Mouse (Mus musculus) liver, adult 2 months (tissue): ENCODE results near the gene Robo1. TPM values are rescaled to one million over a fixed set of nuclear protein-coding genes. Genes with fewer than 3 reads are reported as not detected.

Source experiments
- DNase-seq: peaks from one replicate; pipeline ENCODE4 v3.0.0-alpha.2; 2011; ENCODE audit warnings: low read depth, low spot score; ENCODE audit errors: extremely low read depth
- H3K27ac ChIP-seq: fragments of 200-500 bp; replicated peaks from 2 replicates; pipeline ENCODE4 v1.5.1; 2012; ENCODE audit warnings: low read depth, mild to moderate bottlenecking, control low read depth, inconsistent platforms, low read length; ENCODE audit not compliant: insufficient read depth
- H3K27me3 ChIP-seq: fragments of 200-500 bp; 2 replicates; pipeline ENCODE4 v1.6.1; 2012; ENCODE audit warnings: mild to moderate bottlenecking, moderate library complexity, low read length, inconsistent platforms; ENCODE audit not compliant: control insufficient read depth, insufficient read depth
- H3K36me3 ChIP-seq: fragments of 200-500 bp; 2 replicates; pipeline ENCODE4 v1.6.1; 2012; ENCODE audit warnings: low read length, inconsistent platforms; ENCODE audit not compliant: control insufficient read depth, insufficient read depth
- H3K4me1 ChIP-seq: fragments of 200-500 bp; 2 replicates; pipeline ENCODE4 v1.6.1; 2011; ENCODE audit warnings: low read length; ENCODE audit not compliant: control insufficient read depth, insufficient read depth
- H3K4me3 ChIP-seq: fragments of 200-500 bp; 2 replicates; pipeline ENCODE4 v1.5.1; 2011; ENCODE audit warnings: low read depth, mild to moderate bottlenecking, control low read depth, low read length, moderate library complexity; ENCODE audit not compliant: insufficient read depth
- H3K79me2 ChIP-seq: fragments of 200-500 bp; 2 replicates; pipeline ENCODE4 v1.6.1; 2012; ENCODE audit warnings: inconsistent platforms, mild to moderate bottlenecking, low read length, moderate library complexity; ENCODE audit not compliant: control insufficient read depth, insufficient read depth
- H3K9ac ChIP-seq: fragments of 200-500 bp; 2 replicates; pipeline ENCODE4 v1.6.1; 2012; ENCODE audit warnings: low read depth, mild to moderate bottlenecking, control low read depth, inconsistent platforms, low read length
- CTCF ChIP-seq: fragments of 200-500 bp; IDR thresholded peaks from 2 replicates; pipeline ENCODE4 v1.5.1; 2011; ENCODE audit warnings: low read depth, low read length, control low read depth
- POLR2A ChIP-seq: fragments of 200-500 bp; IDR thresholded peaks from 2 replicates; pipeline ENCODE4 v1.6.1; 2011; ENCODE audit warnings: low read length, control low read depth; ENCODE audit not compliant: insufficient read depth; ENCODE audit errors: extremely low read depth
- WGBS: fragments of 180-500 bp; shearing (Covaris S2); methylation state at CpG from one replicate; pipeline ENCODE4 v1.1.7; 2018; 5-methylcytosine and 5-hydroxymethylcytosine counted together
- polyA plus RNA-seq: library from polyadenylated mRNA; depleted of rRNA; stranded (reverse); fragments of >200 nt; gene quantifications from 2 replicates; pipeline ENCODE4 v1.2.3, GENCODE M21; 2012
- total RNA-seq: library from RNA; depleted of rRNA; stranded (reverse); fragments of >200 nt; gene quantifications from 2 replicates; pipeline ENCODE4 v1.2.3, GENCODE M21; 2014

Gene Robo1
- total and polyA plus RNA-seq, 2 experiments: 4.5 to 6.4 TPM

DNA sequence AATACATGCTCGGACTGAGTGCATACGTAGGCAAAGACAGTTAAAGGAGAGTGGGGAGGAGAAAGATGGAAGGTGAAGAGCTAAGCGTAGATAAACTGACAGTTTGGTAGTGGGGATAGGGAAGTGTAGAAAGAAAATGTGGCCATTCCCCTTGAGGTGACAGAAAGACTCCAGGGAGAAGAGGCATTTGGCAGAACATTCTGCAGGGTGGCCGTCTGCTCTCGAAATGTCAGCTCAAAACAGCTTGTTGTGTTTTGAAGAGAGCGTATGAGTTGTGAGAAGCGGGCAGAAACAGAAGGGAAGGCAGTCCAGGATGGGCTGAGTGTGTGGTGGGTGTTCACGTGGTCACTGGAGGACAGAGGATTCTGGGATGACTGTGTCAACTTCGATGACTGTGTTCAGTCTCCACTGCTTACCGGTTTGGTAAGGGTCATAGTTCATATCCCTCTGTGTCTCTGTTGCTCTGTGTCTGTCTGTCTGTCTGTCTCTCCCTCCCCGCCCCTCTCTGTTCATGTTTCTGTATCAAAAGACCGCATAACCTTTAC, 490.4 kb downstream of the Robo1 start:
- Histone ChIP-seq H3K4me3 (no peak overlapping the region), H3K4me1 (no peaks in the 10 kb centered on the region; the same call in 1 of the 2 replicates), H3K36me3 (no peaks in the 10 kb centered on the region), H3K79me2 (no peaks in the 10 kb centered on the region; the same call in 1 of the 2 replicates), H3K9ac (no peak overlapping the region), H3K27me3 (no peaks in the 10 kb centered on the region), H3K27ac (no peak overlapping the region)
- no peak for TF ChIP-seq CTCF
- no peak for TF ChIP-seq POLR2A
- WGBS: 70% methylated on average over 12 of the region's 12 CpGs
- peak; percentile 20 for DNase-seq

DNA sequence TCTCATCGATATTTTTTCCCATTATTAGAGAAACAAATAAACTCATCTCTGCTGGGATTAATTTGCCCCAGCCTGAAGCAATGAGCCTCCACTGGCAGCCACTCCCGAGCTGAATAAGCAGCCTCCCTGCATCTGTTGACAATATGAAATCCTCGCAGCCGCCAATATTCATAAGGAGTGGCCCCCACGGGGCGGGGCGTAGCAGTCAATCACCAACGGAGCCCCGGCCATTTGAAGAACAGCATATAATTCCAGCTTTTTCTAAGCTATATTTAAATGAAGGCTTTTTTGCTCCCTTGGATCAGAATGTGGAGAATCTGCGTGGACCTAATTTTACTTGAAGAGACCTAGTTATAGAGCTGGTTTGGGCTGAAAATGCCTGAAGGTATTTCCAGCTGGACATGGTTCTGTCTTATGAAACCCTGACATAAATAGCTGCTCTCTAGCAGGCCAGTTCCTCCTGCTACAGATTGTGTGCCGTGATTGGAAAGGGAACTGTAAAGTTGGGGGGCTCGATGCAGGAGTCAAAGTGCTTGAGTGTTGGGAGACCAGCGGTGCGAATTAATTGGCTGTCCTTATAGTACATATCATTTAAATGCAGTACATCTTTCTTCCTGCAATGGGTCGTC, 492.1 kb downstream of the Robo1 start:
- H3K27ac ChIP-seq: no peak overlapping the region
- H3K27me3 ChIP-seq: no peaks in the 10 kb centered on the region
- 94% methylated on average over 15 of the region's 15 CpGs for WGBS
- no peaks in the 10 kb centered on the region for H3K36me3 ChIP-seq
- no peaks in the 10 kb centered on the region; the same call in 1 of the 2 replicates for H3K4me1 ChIP-seq
- H3K4me3 ChIP-seq: no peak overlapping the region
- no peak for DNase-seq
- no peaks in the 10 kb centered on the region; the same call in 1 of the 2 replicates for H3K79me2 ChIP-seq
- no peak for TF ChIP-seq CTCF
- no peak for TF ChIP-seq POLR2A
- H3K9ac ChIP-seq: no peak overlapping the region

DNA sequence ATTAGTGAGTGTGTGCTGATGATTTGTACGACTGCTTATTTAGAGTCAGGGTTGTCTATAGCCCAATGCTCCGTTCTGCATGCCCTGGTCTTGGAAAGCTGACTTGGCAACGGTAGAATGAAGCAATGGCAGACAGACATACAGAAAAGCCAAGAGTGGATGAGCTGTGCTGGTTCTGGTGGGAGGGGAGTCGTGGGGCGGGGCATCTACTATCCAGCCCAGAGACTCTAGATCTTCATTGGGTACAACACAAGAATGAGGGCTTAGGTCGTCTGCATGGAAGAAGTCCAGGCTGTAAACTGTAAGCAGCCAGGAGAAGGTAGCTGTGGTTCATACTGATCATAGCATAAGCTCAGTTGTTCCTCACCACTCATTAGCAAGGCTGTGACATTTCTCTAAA, 492.7 kb downstream of the Robo1 start:
- 92% methylated on average over 6 of the region's 6 CpGs for WGBS
- no peak overlapping the region for H3K4me3 ChIP-seq
- DNase-seq: no peak
- no peak for TF ChIP-seq CTCF
- TF ChIP-seq POLR2A: no peak
- H3K36me3 ChIP-seq: no peaks in the 10 kb centered on the region
- no peak overlapping the region for H3K27ac ChIP-seq
- H3K4me1 ChIP-seq: no peaks in the 10 kb centered on the region; the same call in 1 of the 2 replicates
- H3K79me2 ChIP-seq: no peaks in the 10 kb centered on the region; the same call in 1 of the 2 replicates
- H3K27me3 ChIP-seq: no peaks in the 10 kb centered on the region
- no peak overlapping the region for H3K9ac ChIP-seq

DNA sequence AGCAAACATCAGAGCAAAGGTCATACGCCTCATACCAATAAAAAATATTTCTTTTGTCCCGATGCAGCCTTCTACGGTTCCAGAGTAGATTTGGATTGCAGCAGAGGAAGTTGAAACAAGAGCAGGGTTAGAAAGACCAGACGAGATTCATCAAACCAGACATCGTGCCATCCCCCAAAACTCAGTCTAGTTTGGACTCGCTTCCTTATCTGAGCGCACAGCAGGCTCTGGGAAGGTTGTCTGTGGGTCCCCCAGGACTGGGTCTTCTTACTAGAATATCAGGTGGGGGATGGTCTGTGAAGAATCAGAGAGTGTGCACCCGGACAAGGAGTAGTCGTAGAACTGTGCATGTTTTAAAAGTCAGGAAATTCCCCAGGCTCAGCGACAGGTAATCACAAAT, 500.2 kb downstream of the Robo1 start:
- no peaks in the 10 kb centered on the region; the same call in 1 of the 2 replicates for H3K79me2 ChIP-seq
- H3K27ac ChIP-seq: peak overlapping the region; percentile 61
- 6% methylated on average over 10 of the region's 10 CpGs for WGBS
- H3K4me1 ChIP-seq: no peaks in the 10 kb centered on the region; the same call in 1 of the 2 replicates
- DNase-seq: peak; percentile 73
- no peaks in the 10 kb centered on the region for H3K27me3 ChIP-seq
- no peaks in the 10 kb centered on the region for H3K36me3 ChIP-seq
- TF ChIP-seq POLR2A (no peak), CTCF (no peak)
- H3K9ac ChIP-seq: peak overlapping the region; percentile 62
- H3K4me3 ChIP-seq: peak overlapping the region; percentile 77

DNA sequence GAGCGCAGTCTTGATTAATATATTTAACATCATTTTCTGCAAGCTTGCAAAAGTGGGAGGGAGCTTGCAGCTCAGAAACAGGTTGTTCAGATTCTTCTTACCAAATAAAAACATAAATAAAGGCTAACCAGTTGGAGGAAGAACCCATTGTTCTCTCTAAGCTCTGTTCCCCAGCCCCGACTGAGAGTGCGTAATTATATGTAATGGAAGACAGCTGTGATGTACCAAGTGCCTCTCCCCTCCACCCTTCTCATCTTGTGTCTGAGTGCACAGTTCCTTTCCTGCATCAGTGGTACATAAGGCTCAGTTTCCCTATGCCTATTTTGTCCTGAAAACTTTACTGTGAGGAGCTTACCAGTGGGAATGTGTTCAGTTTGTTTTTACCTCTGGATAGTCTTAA, 502.8 kb downstream of the Robo1 start:
- Histone ChIP-seq H3K9ac (no peak overlapping the region), H3K4me3 (no peak overlapping the region), H3K36me3 (no peaks in the 10 kb centered on the region), H3K27ac (no peak overlapping the region), H3K27me3 (no peaks in the 10 kb centered on the region), H3K79me2 (no peaks in the 10 kb centered on the region; the same call in 1 of the 2 replicates), H3K4me1 (no peaks in the 10 kb centered on the region; the same call in 1 of the 2 replicates)
- no peak for TF ChIP-seq POLR2A
- TF ChIP-seq CTCF: no peak
- WGBS: 93% methylated on average over 3 of the region's 3 CpGs
- no peak for DNase-seq

DNA sequence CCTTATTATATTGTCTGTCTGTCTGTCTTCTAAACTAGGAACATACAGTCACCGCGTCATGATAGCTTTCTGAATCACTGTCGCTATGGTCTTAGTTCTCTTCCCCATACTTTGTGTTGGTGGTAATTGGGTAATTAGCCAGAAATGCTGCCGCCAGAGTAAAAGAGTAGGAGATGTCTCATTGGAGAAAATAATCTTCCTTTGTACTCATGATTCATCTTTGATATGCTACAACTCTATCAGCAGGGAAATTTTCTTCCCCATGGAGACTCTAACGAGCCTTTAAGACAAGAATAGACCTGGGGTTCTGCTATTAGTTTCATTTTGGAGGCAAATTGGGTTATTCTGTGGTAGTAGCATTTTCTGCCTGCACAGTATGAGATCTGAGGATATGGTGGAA, 503.4 kb downstream of the Robo1 start:
- TF ChIP-seq CTCF (no peak), POLR2A (no peak)
- no peaks in the 10 kb centered on the region for H3K36me3 ChIP-seq
- no peak for DNase-seq
- H3K27ac ChIP-seq: no peak overlapping the region
- no peaks in the 10 kb centered on the region for H3K27me3 ChIP-seq
- no peaks in the 10 kb centered on the region; the same call in 1 of the 2 replicates for H3K4me1 ChIP-seq
- no peaks in the 10 kb centered on the region; the same call in 1 of the 2 replicates for H3K79me2 ChIP-seq
- WGBS: 93% methylated on average over 5 of the region's 5 CpGs
- H3K9ac ChIP-seq: no peak overlapping the region
- no peak overlapping the region for H3K4me3 ChIP-seq
